Mouse (Mus musculus) megakaryocyte-erythroid progenitor cell, adult 5-6 weeks (primary cell): ENCODE data around the gene Psg23. TPM values are rescaled to one million over a fixed set of nuclear protein-coding genes. Genes with fewer than 3 reads are reported as not detected.
"Not testable (repeated sequence)": the region's sequence is repeated elsewhere in the genome, so short reads cannot be mapped to it uniquely, and the experiment has no call there.

Experiments
- ATAC-seq: replicated peaks from 2 replicates; pipeline ENCODE4 v1.8.0; 2016; ENCODE audit warnings: mild to moderate bottlenecking, inconsistent platforms; ENCODE audit not compliant: severe bottlenecking, poor library complexity, low FRiP score, low TSS enrichment
- total RNA-seq, 2 experiments: library from RNA; stranded (forward) in 1 of 2; stranded (reverse) in 1 of 2; fragments of 200-1000, 215-1000 nt in 1 of 2; fragments of >200 nt in 1 of 2; fragmentation: Nextera tagmentation in 1 of 2; gene quantifications; 2 replicates each; pipeline ENCODE4 v1.2.3; 2014 to 2017

Psg23 gene
- total RNA-seq (2014; fragmentation: Nextera tagmentation) (not detected in 2 replicates), total RNA-seq (2017) (not detected in 2 replicates)

DNA sequence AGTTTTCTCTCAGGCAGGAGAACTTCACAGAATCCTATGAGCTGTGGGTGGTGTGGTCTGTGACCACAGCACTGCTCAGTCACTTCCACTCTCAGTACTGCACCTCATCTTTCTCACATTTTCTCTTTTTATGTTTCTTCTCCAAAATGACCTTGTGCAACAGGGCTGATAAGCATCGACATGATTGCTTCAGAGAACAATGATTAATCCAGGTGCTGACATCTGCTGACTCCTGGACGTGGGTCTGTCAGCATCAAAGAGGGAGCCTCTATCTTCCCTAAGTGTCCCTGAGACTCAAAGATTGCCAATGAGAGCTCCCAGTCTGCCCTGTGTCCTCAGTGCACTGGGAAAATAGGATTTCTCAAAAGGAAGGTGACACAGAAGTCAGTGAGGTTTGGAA, at the start of gene Psg23:
Psg23 (minus strand) TSS at position 101 of the 400 bp plus-strand sequence.
- not testable (repeated sequence) for ATAC-seq

DNA sequence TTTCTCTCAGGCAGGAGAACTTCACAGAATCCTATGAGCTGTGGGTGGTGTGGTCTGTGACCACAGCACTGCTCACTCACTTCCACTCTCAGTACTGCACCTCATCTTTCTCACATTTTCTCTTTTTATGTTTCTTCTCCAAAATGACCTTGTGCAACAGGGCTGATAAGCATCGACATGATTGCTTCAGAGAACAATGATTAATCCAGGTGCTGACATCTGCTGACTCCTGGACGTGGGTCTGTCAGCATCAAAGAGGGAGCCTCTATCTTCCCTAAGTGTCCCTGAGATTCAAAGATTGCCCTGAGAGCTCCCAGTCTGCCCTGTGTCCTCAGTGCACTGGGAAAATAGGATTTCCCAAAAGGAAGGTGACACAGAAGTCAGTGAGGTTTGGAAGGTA, 40.3 kb upstream of the Psg23 start, which contains the start of gene Psg21:
Psg21 (minus strand) TSS at position 101 of the 400 bp plus-strand sequence.
- not testable (repeated sequence) for ATAC-seq

GRCm38 (mm10) chr7:18626921-18627320, 10.6 kb upstream of the Psg23 start:
- ATAC-seq: not testable (repeated sequence)

- no peak for ATAC-seq
These were observed 49.1 kb downstream of the Psg23 start, which contains the start of gene Psg27 for GRCm38 (mm10) chr7:18567205-18567604. TSS of gene Psg27 (minus strand) at chr7:18567305.

DNA sequence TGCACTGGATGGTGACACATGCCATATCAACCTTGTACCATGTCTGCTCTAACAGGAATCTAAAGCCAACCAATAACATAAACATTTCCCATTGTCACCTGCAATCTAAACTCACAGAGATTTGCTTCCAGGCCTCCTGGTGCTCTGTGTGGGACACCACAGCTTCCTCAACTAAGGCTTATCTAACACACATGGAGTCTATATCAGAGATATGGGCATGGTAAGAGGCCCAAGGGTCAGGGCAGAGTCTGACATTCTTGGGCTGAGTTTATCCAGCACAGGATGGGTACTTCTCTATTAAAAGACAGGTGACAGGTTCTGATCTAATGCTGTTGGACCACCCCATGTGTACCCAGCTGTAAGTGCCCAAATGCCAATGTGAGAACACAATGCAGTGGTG, 56.5 kb downstream of the Psg23 start:
- no peak for ATAC-seq

Other genes starting within 250 kb of the Psg23 start
- gene Psg28, start 184.5 kb downstream of the Psg23 start, total RNA-seq (2014; fragmentation: Nextera tagmentation): not detected in 2 replicates
- not detected in 2 replicates for gene Psg28, start 184.5 kb downstream of the Psg23 start, total RNA-seq (2017)
- not detected in 2 replicates for gene Psg26, start 132.3 kb downstream of the Psg23 start, total RNA-seq (2014; fragmentation: Nextera tagmentation)
- not detected in 2 replicates for gene Psg26, start 132.3 kb downstream of the Psg23 start, total RNA-seq (2017)
- gene Psg25, start 84.2 kb downstream of the Psg23 start, total RNA-seq (2014; fragmentation: Nextera tagmentation): not detected in 2 replicates
- not detected in 2 replicates for gene Psg25, start 84.2 kb downstream of the Psg23 start, total RNA-seq (2017)
- gene Psg27, start 49.2 kb downstream of the Psg23 start, total RNA-seq (2014; fragmentation: Nextera tagmentation): not detected in 2 replicates
- not detected in 2 replicates for gene Psg27, start 49.2 kb downstream of the Psg23 start, total RNA-seq (2017)
- not detected in 2 replicates for gene Psg21, start 40.2 kb upstream of the Psg23 start, total RNA-seq (2014; fragmentation: Nextera tagmentation)
- not detected in 2 replicates for gene Psg21, start 40.2 kb upstream of the Psg23 start, total RNA-seq (2017)
- gene Psg20, start 69.7 kb upstream of the Psg23 start, total RNA-seq (2014; fragmentation: Nextera tagmentation): not detected in 2 replicates
- gene Psg20, start 69.7 kb upstream of the Psg23 start, total RNA-seq (2017): not detected in 2 replicates
- gene Psg22, start 101.6 kb upstream of the Psg23 start, total RNA-seq (2014; fragmentation: Nextera tagmentation): not detected in 2 replicates
- not detected in 2 replicates for gene Psg22, start 101.6 kb upstream of the Psg23 start, total RNA-seq (2017)
- gene Psg19, start 182.0 kb upstream of the Psg23 start, total RNA-seq (2014; fragmentation: Nextera tagmentation): not detected in 2 replicates
- gene Psg19, start 182.0 kb upstream of the Psg23 start, total RNA-seq (2017): not detected in 2 replicates
- not detected in 2 replicates for gene Psg17, start 205.1 kb upstream of the Psg23 start, total RNA-seq (2014; fragmentation: Nextera tagmentation)
- 0.70 and 0.95 TPM in 2 replicates for gene Psg17, start 205.1 kb upstream of the Psg23 start, total RNA-seq (2017)
- 1.4 TPM in 1 of 2 replicates, not detected in the other for gene Mill2, start 223.5 kb upstream of the Psg23 start, total RNA-seq (2014; fragmentation: Nextera tagmentation)
- gene Mill2, start 223.5 kb upstream of the Psg23 start, total RNA-seq (2017): 2.0 TPM in 1 of 2 replicates, not detected in the other